Mouse (Mus musculus) heart, embryonic 11.5 days (tissue): Measurements from ENCODE around the gene Pacs2. TPM values are rescaled to one million over a fixed set of nuclear protein-coding genes. Genes with fewer than 3 reads are reported as not detected.
A peak's percentile ranks its signal among the peaks of the same experiment; 100 is the strongest.

ENCODE experiments used
- ATAC-seq: fragments of 200-750 bp; cut with Nextera tagmentation; replicated peaks from 2 replicates; pipeline ENCODE4 v1.8.0; 2017; ENCODE audit warnings: moderate library complexity; ENCODE audit not compliant: insufficient number of reproducible peaks, low FRiP score, low TSS enrichment
- H3K27ac ChIP-seq: fragments of 300-500 bp; sonication (generic); 2 replicates; pipeline ENCODE4 v1.5.1; 2014; ENCODE audit warnings: mild to moderate bottlenecking, low read depth, low read length
- H3K27me3 ChIP-seq: fragments of 300-500 bp; sonication (generic); 2 replicates; pipeline ENCODE4 v1.6.1; 2014; ENCODE audit warnings: mild to moderate bottlenecking, low read length, mixed read lengths; ENCODE audit not compliant: control insufficient read depth, insufficient read depth
- H3K36me3 ChIP-seq: fragments of 300-500 bp; sonication (generic); 2 replicates; pipeline ENCODE4 v1.6.1; 2014; ENCODE audit warnings: mild to moderate bottlenecking, low read length, moderate library complexity, mixed read lengths; ENCODE audit not compliant: control insufficient read depth, insufficient read depth
- H3K4me1 ChIP-seq: fragments of 300-500 bp; sonication (generic); 2 replicates; pipeline ENCODE4 v1.6.1; 2014; ENCODE audit warnings: low read length; ENCODE audit not compliant: control insufficient read depth, insufficient read depth
- H3K4me2 ChIP-seq: fragments of 300-500 bp; sonication (generic); 2 replicates; pipeline ENCODE4 v1.6.1; 2014; ENCODE audit warnings: mild to moderate bottlenecking, moderate library complexity
- H3K4me3 ChIP-seq: fragments of 300-500 bp; sonication (generic); 2 replicates; pipeline ENCODE4 v1.5.1; 2014; ENCODE audit warnings: low read depth, low read length
- H3K9ac ChIP-seq: fragments of 300-500 bp; sonication (generic); 2 replicates; pipeline ENCODE4 v1.6.1; 2014; ENCODE audit warnings: mild to moderate bottlenecking, low read depth, low read length, moderate library complexity
- H3K9me3 ChIP-seq: fragments of 300-500 bp; sonication (generic); replicated peaks from 2 replicates; pipeline ENCODE4 v1.6.1; 2016; ENCODE audit warnings: low read length; ENCODE audit not compliant: control insufficient read depth
- WGBS: fragments of 180-500 bp; shearing (Covaris S2); extraction: QIAGEN DNeasy Blood & Tissue Kit; methylation state at CpG from one replicate; pipeline ENCODE4 v1.1.7; 2014; ENCODE audit not compliant: insufficient replicate concordance; 5-methylcytosine and 5-hydroxymethylcytosine counted together
- polyA plus RNA-seq: library from polyadenylated mRNA; unstranded; fragments of >200 nt; fragmentation: Nextera tagmentation; extraction: Ambion mirVana; gene quantifications from 2 replicates; pipeline ENCODE4 v1.2.1, GENCODE M21; 2014

Gene Pacs2
- polyA plus RNA-seq, 1 experiment from 2014 or later, result 11.3 TPM

GRCm38 (mm10) chr12:113042543-113042942 lies 28.2 kb downstream of the Pacs2 start:
- no peaks in the 10 kb centered on the region for H3K27me3 ChIP-seq
- H3K9ac ChIP-seq, result no peak overlapping the region
- ATAC-seq, result no peak
- no peak overlapping the region for H3K4me3 ChIP-seq
- no peak overlapping the region for H3K27ac ChIP-seq
- no peaks in the 10 kb centered on the region for H3K36me3 ChIP-seq
- peaks cover 6% of the 10 kb centered on the region; the same call in 1 of the 2 replicates for H3K4me1 ChIP-seq
- WGBS, result 70% methylated on average over 2 of the region's 2 CpGs
- H3K9me3 ChIP-seq, result no peaks in the 10 kb centered on the region
- no peak overlapping the region for H3K4me2 ChIP-seq

- H3K27me3 ChIP-seq, result no peaks in the 10 kb centered on the region
- H3K27ac ChIP-seq, result no peak overlapping the region
- H3K4me3 ChIP-seq, result no peak overlapping the region
- WGBS, result 70% methylated on average over 3 of the region's 3 CpGs
- no peak; the same call in 1 of the 2 replicates for ATAC-seq
- H3K36me3 ChIP-seq, result peaks cover 3% of the 10 kb centered on the region; the same call in 1 of the 2 replicates
- no peaks in the 10 kb centered on the region for H3K9me3 ChIP-seq
- peaks cover 6% of the 10 kb centered on the region; the same call in 1 of the 2 replicates for H3K4me1 ChIP-seq
- H3K9ac ChIP-seq, result no peak overlapping the region
- no peak overlapping the region for H3K4me2 ChIP-seq
Observed at GRCm38 (mm10) chr12:113044916-113045677, 30.8 kb downstream of the Pacs2 start.

GRCm38 (mm10) chr12:113046861-113047260 lies 32.6 kb downstream of the Pacs2 start:
- peaks cover 12% of the 10 kb centered on the region for H3K4me1 ChIP-seq
- H3K9me3 ChIP-seq, result no peaks in the 10 kb centered on the region
- H3K9ac ChIP-seq, result no peak overlapping the region
- H3K36me3 ChIP-seq, result peaks cover 5% of the 10 kb centered on the region; the same call in 1 of the 2 replicates
- WGBS, result 85% methylated on average over 15 of the region's 15 CpGs
- H3K27me3 ChIP-seq, result no peaks in the 10 kb centered on the region
- no peak for ATAC-seq
- no peak overlapping the region for H3K4me3 ChIP-seq
- no peak overlapping the region for H3K4me2 ChIP-seq
- no peak overlapping the region for H3K27ac ChIP-seq

- Histone ChIP-seq H3K9ac (no peak overlapping the region), H3K36me3 (peaks cover 5% of the 10 kb centered on the region; the same call in 1 of the 2 replicates), H3K4me3 (no peak overlapping the region), H3K27me3 (no peaks in the 10 kb centered on the region), H3K4me2 (no peak overlapping the region), H3K4me1 (peaks cover 12% of the 10 kb centered on the region), H3K9me3 (no peaks in the 10 kb centered on the region), H3K27ac (no peak overlapping the region)
- no peak for ATAC-seq
- 88% methylated on average over 5 of the region's 5 CpGs for WGBS
Observed at GRCm38 (mm10) chr12:113048103-113048502, 33.8 kb downstream of the Pacs2 start.

- ATAC-seq, result no peak
- H3K4me1 ChIP-seq, result peaks cover 12% of the 10 kb centered on the region
- no peak overlapping the region for H3K4me3 ChIP-seq
- no peak overlapping the region for H3K27ac ChIP-seq
- H3K27me3 ChIP-seq, result no peaks in the 10 kb centered on the region
- no peak overlapping the region for H3K4me2 ChIP-seq
- H3K9ac ChIP-seq, result no peak overlapping the region
- H3K36me3 ChIP-seq, result peaks cover 8% of the 10 kb centered on the region
- 87% methylated on average over 9 of the region's 9 CpGs for WGBS
- no peaks in the 10 kb centered on the region for H3K9me3 ChIP-seq
Observed at GRCm38 (mm10) chr12:113049836-113050235, 35.5 kb downstream of the Pacs2 start.

GRCm38 (mm10) chr12:113050671-113051070 lies 36.4 kb downstream of the Pacs2 start:
- H3K27ac ChIP-seq, result no peak overlapping the region
- ATAC-seq, result no peak
- H3K4me1 ChIP-seq, result peaks cover 12% of the 10 kb centered on the region
- no peak overlapping the region for H3K9ac ChIP-seq
- H3K36me3 ChIP-seq, result peaks cover 8% of the 10 kb centered on the region
- no peak overlapping the region for H3K4me3 ChIP-seq
- WGBS, result 86% methylated on average over 12 of the region's 12 CpGs
- H3K9me3 ChIP-seq, result no peaks in the 10 kb centered on the region
- no peaks in the 10 kb centered on the region for H3K27me3 ChIP-seq
- H3K4me2 ChIP-seq, result no peak overlapping the region

DNA sequence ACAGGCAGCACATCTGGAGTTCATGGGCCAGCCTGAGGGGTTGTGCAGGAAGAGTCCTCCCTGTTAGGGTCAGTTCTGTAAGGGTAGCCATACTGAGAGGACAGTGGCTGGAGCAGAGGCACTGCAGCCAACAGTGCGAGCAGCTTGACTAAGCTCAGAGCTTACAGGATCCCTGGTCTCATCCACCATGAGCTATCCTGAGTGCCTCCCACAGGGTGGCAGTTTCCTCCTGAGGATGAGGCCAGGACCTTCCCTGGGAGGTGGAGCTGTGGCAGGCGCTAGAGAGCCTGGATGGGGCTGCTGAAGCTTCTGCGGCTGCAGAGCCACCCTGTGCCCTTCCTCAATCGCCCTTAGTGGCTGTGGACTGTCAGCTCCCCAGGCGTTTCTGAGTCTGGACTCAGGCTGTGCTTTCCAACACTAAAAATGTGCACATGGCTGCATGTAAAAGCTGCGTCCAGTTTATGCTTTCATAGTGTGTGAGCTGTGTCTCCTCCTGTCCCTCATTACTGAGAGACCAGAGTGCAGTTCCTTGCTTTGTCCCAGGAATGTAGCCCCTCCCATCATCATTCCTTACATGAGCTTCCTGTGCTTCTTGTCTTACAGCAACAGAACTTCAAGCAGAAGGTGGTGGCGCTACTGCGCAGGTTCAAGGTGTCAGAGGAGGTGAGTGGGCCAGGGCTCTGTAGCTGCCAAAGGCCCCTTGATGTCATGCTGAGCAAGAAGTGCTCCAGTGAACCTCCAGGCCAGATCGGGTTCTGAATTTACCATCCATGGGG lies 37.5 kb downstream of the Pacs2 start:
- H3K4me1 ChIP-seq, result peaks cover 12% of the 10 kb centered on the region
- H3K9ac ChIP-seq, result no peak overlapping the region
- 37% methylated on average over 9 of the region's 9 CpGs for WGBS
- no peak for ATAC-seq
- H3K4me2 ChIP-seq, result no peak overlapping the region
- H3K27ac ChIP-seq, result peak overlapping the region; percentile 63
- no peaks in the 10 kb centered on the region for H3K27me3 ChIP-seq
- H3K36me3 ChIP-seq, result peaks cover 9% of the 10 kb centered on the region
- no peak overlapping the region for H3K4me3 ChIP-seq
- no peaks in the 10 kb centered on the region for H3K9me3 ChIP-seq

DNA sequence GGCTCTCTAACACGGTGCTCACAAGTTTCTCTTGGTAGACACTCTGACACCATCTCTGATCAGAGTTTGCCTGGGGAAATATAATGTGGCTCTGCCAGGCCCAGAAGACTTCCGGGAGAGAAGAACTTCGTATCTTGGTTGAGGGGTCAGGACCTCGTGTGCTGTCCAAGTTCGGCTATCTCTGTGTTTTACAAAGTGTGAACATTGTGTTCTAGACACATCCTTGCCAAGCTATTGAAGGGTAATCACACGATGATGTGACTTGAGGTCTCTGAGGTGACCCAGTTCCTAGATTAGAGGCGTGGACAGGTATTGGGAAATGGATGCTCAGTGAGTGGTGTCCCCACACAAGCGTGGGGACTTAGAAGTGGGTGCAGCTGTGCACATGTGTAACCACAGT lies 41.8 kb downstream of the Pacs2 start:
- Histone ChIP-seq H3K9ac (no peak overlapping the region), H3K4me1 (peaks cover 10% of the 10 kb centered on the region), H3K4me3 (no peak overlapping the region), H3K27ac (no peak overlapping the region), H3K4me2 (no peak overlapping the region), H3K9me3 (no peaks in the 10 kb centered on the region), H3K27me3 (no peaks in the 10 kb centered on the region), H3K36me3 (peaks cover 25% of the 10 kb centered on the region)
- 69% methylated on average over 8 of the region's 8 CpGs for WGBS
- no peak for ATAC-seq
